Mouse (Mus musculus): ENCODE results near the gene Art3. TPM values are rescaled to one million over a fixed set of nuclear protein-coding genes. Genes with fewer than 3 reads are reported as not detected.

Art3 gene
- total and polyA plus RNA-seq, 2 experiments from 2014 or later = 186 to 294 TPM

GRCm38 (mm10) chr5:92452876-92453275 is 121.2 kb downstream of the Art3 start:
- H3K4me1 ChIP-seq (ENCODE audit: control insufficient read depth, insufficient read depth) = no peaks in the 10 kb centered on the region
- no peak overlapping the region for H3K4me3 ChIP-seq (ENCODE audit: low read depth, low read length)
- H3K9me3 ChIP-seq (replicated peaks; ENCODE audit: control insufficient read depth, low read length) = no peaks in the 10 kb centered on the region
- no peak overlapping the region for H3K4me2 ChIP-seq (ENCODE audit: low read depth, low read length)
- TF ChIP-seq EP300 (IDR thresholded peaks at IDR 0.05; ENCODE audit: low read depth) = no peak
- no peak for TF ChIP-seq CTCF (IDR thresholded peaks at IDR 0.05; ENCODE audit: low read depth)
- no peaks in the 10 kb centered on the region for H3K27me3 ChIP-seq (ENCODE audit: control insufficient read depth, insufficient read depth, low read length)
- ATAC-seq (ENCODE audit: insufficient read depth, low read depth) = no peak
- no peak for DNase-seq (ENCODE audit: low spot score)
- H3K36me3 ChIP-seq (replicated peaks; ENCODE audit: control insufficient read depth, insufficient read depth, low read length) = peaks cover 86% of the 10 kb centered on the region
- WGBS = 94% methylated on average over 5 of the region's 5 CpGs
- H3K27ac ChIP-seq (ENCODE audit: low read depth) = no peak overlapping the region
- H3K9ac ChIP-seq (replicated peaks; ENCODE audit: low read depth, low read length) = no peak overlapping the region

GRCm38 (mm10) chr5:92457410-92457809 is 125.8 kb downstream of the Art3 start:
- H3K9me3 ChIP-seq (replicated peaks; ENCODE audit: control insufficient read depth, low read length) = no peaks in the 10 kb centered on the region
- H3K4me1 ChIP-seq (ENCODE audit: control insufficient read depth, insufficient read depth) = no peaks in the 10 kb centered on the region
- no peak overlapping the region for H3K9ac ChIP-seq (replicated peaks; ENCODE audit: low read depth, low read length)
- DNase-seq (ENCODE audit: low spot score) (no peak), ATAC-seq (ENCODE audit: insufficient read depth, low read depth) (no peak)
- 55% methylated on average over 2 of the region's 2 CpGs for WGBS
- H3K36me3 ChIP-seq (replicated peaks; ENCODE audit: control insufficient read depth, insufficient read depth, low read length) = peaks cover 70% of the 10 kb centered on the region
- no peak overlapping the region for H3K4me3 ChIP-seq (ENCODE audit: low read depth, low read length)
- H3K27me3 ChIP-seq (ENCODE audit: control insufficient read depth, insufficient read depth, low read length) = no peaks in the 10 kb centered on the region
- no peak overlapping the region for H3K4me2 ChIP-seq (ENCODE audit: low read depth, low read length)
- no peak overlapping the region for H3K27ac ChIP-seq (ENCODE audit: low read depth)
- TF ChIP-seq EP300 (IDR thresholded peaks at IDR 0.05; ENCODE audit: low read depth) = no peak
- TF ChIP-seq CTCF (IDR thresholded peaks at IDR 0.05; ENCODE audit: low read depth) = no peak

- Histone ChIP-seq H3K9me3 (replicated peaks; ENCODE audit: control insufficient read depth, low read length) (no peaks in the 10 kb centered on the region), H3K4me2 (ENCODE audit: low read depth, low read length) (no peak overlapping the region), H3K27ac (ENCODE audit: low read depth) (no peak overlapping the region), H3K9ac (replicated peaks; ENCODE audit: low read depth, low read length) (no peak overlapping the region), H3K4me1 (ENCODE audit: control insufficient read depth, insufficient read depth) (no peaks in the 10 kb centered on the region), H3K4me3 (ENCODE audit: low read depth, low read length) (no peak overlapping the region), H3K36me3 (replicated peaks; ENCODE audit: control insufficient read depth, insufficient read depth, low read length) (peaks cover 57% of the 10 kb centered on the region), H3K27me3 (ENCODE audit: control insufficient read depth, insufficient read depth, low read length) (no peaks in the 10 kb centered on the region)
- ATAC-seq (ENCODE audit: insufficient read depth, low read depth) = no peak
- 63% methylated on average over 5 of the region's 5 CpGs for WGBS
- DNase-seq (ENCODE audit: low spot score) = no peak
- TF ChIP-seq CTCF (IDR thresholded peaks at IDR 0.05; ENCODE audit: low read depth) (no peak), EP300 (IDR thresholded peaks at IDR 0.05; ENCODE audit: low read depth) (no peak)
Measured at GRCm38 (mm10) chr5:92458726-92459125, 127.1 kb downstream of the Art3 start.

DNA sequence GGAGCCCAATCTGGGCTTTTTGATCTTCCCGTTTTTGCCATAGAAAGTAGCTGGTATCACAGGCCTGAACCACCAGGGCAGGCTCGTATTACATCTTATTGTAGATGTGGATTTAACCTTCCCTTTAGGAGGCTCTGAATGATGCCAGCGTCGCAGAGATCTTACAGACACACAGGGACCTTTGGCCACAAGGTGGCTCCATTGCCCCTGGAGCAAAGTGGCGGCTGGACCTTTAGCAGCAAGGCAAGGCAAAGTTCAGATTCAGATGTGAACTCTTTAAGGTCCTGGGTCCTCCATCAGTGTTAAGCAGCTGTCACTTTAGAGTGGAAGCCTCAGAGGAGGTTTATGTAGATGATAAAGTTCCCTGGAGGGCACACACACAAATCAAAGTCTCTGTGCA is 129.7 kb downstream of the Art3 start:
- 0 out of 2 replicates have a peak, but pooled peaks have one; percentile 20 for ATAC-seq (ENCODE audit: insufficient read depth, low read depth)
- Histone ChIP-seq H3K4me2 (ENCODE audit: low read depth, low read length) (no peak overlapping the region), H3K9ac (replicated peaks; ENCODE audit: low read depth, low read length) (no peak overlapping the region), H3K4me1 (ENCODE audit: control insufficient read depth, insufficient read depth) (no peaks in the 10 kb centered on the region; the same call in 1 of the 2 replicates), H3K27ac (ENCODE audit: low read depth) (no peak overlapping the region), H3K9me3 (replicated peaks; ENCODE audit: control insufficient read depth, low read length) (no peaks in the 10 kb centered on the region), H3K27me3 (ENCODE audit: control insufficient read depth, insufficient read depth, low read length) (no peaks in the 10 kb centered on the region), H3K36me3 (replicated peaks; ENCODE audit: control insufficient read depth, insufficient read depth, low read length) (peaks cover 42% of the 10 kb centered on the region), H3K4me3 (ENCODE audit: low read depth, low read length) (no peak overlapping the region)
- DNase-seq (ENCODE audit: low spot score) = peak; percentile 50
- TF ChIP-seq EP300 (IDR thresholded peaks at IDR 0.05; ENCODE audit: low read depth) (no peak), CTCF (IDR thresholded peaks at IDR 0.05; ENCODE audit: low read depth) (peak; percentile 87)
- WGBS = 14% methylated on average over 5 of the region's 5 CpGs

Small RNA genes lying within 50 kb of the gene (microRNA-seq; reads per million reads assigned to microRNA genes)
- gene Mir6415 = not detected

Other genes starting within 250 kb of the Art3 start
- gene G3bp2, start 248.1 kb upstream of the Art3 start, total RNA-seq (2014; rRNA removed; ENCODE audit: low replicate concordance) = 32.1 and 46.9 TPM in 2 replicates
- gene G3bp2, start 248.1 kb upstream of the Art3 start, polyA plus RNA-seq (2015; fragmentation: Nextera tagmentation; extraction: Ambion mirVana) = 111 and 119 TPM in 2 replicates
- gene Uso1, start 193.9 kb upstream of the Art3 start, total RNA-seq (2014; rRNA removed; ENCODE audit: low replicate concordance) = 10.8 and 12.1 TPM in 2 replicates
- 24.9 and 25.5 TPM in 2 replicates for gene Uso1, start 193.9 kb upstream of the Art3 start, polyA plus RNA-seq (2015; fragmentation: Nextera tagmentation; extraction: Ambion mirVana)
- gene U90926, start 116.4 kb upstream of the Art3 start, total RNA-seq (2014; rRNA removed; ENCODE audit: low replicate concordance) = not detected in 2 replicates
- not detected in 2 replicates for gene U90926, start 116.4 kb upstream of the Art3 start, polyA plus RNA-seq (2015; fragmentation: Nextera tagmentation; extraction: Ambion mirVana)
- gene Ppef2, start 75.5 kb upstream of the Art3 start, total RNA-seq (2014; rRNA removed; ENCODE audit: low replicate concordance) = 0.31 TPM in 1 of 2 replicates, not detected in the other
- 0.07 TPM in 1 of 2 replicates, not detected in the other for gene Ppef2, start 75.5 kb upstream of the Art3 start, polyA plus RNA-seq (2015; fragmentation: Nextera tagmentation; extraction: Ambion mirVana)
- gene Naaa, start 53.7 kb upstream of the Art3 start, total RNA-seq (2014; rRNA removed; ENCODE audit: low replicate concordance) = 5.7 and 9.7 TPM in 2 replicates
- gene Naaa, start 53.7 kb upstream of the Art3 start, polyA plus RNA-seq (2015; fragmentation: Nextera tagmentation; extraction: Ambion mirVana) = 6.4 and 7.5 TPM in 2 replicates
- 34.0 and 37.0 TPM in 2 replicates for gene Sdad1, start 21.3 kb upstream of the Art3 start, total RNA-seq (2014; rRNA removed; ENCODE audit: low replicate concordance)
- 13.7 and 13.8 TPM in 2 replicates for gene Sdad1, start 21.3 kb upstream of the Art3 start, polyA plus RNA-seq (2015; fragmentation: Nextera tagmentation; extraction: Ambion mirVana)
- not detected in 2 replicates for gene Cxcl9, start 3.7 kb upstream of the Art3 start, total RNA-seq (2014; rRNA removed; ENCODE audit: low replicate concordance)
- 0.07 and 0.12 TPM in 2 replicates for gene Cxcl9, start 3.7 kb upstream of the Art3 start, polyA plus RNA-seq (2015; fragmentation: Nextera tagmentation; extraction: Ambion mirVana)
- 0.81 and 9.7 TPM in 2 replicates for gene Cxcl10, start 17.1 kb downstream of the Art3 start, total RNA-seq (2014; rRNA removed; ENCODE audit: low replicate concordance)
- gene Cxcl10, start 17.1 kb downstream of the Art3 start, polyA plus RNA-seq (2015; fragmentation: Nextera tagmentation; extraction: Ambion mirVana) = 0.56 and 0.60 TPM in 2 replicates
- gene Nup54, start 103.4 kb downstream of the Art3 start, total RNA-seq (2014; rRNA removed; ENCODE audit: low replicate concordance) = 14.2 and 35.0 TPM in 2 replicates
- gene Nup54, start 103.4 kb downstream of the Art3 start, polyA plus RNA-seq (2015; fragmentation: Nextera tagmentation; extraction: Ambion mirVana) = 21.1 and 22.0 TPM in 2 replicates
- gene Scarb2, start 175.0 kb downstream of the Art3 start, total RNA-seq (2014; rRNA removed; ENCODE audit: low replicate concordance) = 121 and 148 TPM in 2 replicates
- gene Scarb2, start 175.0 kb downstream of the Art3 start, polyA plus RNA-seq (2015; fragmentation: Nextera tagmentation; extraction: Ambion mirVana) = 26.0 and 28.9 TPM in 2 replicates
- not detected in 2 replicates for gene Fam47e, start 223.2 kb downstream of the Art3 start, total RNA-seq (2014; rRNA removed; ENCODE audit: low replicate concordance)
- gene Fam47e, start 223.2 kb downstream of the Art3 start, polyA plus RNA-seq (2015; fragmentation: Nextera tagmentation; extraction: Ambion mirVana) = 0.51 TPM in 1 of 2 replicates, not detected in the other

Data from heart, postnatal 0 days (tissue).